Mouse (Mus musculus) c-Kit-positive CD71-positive TER-119-negative erythroid progenitor cells, embryonic 14.5 days (primary cell): Measurements from ENCODE around the gene Foxj1.
A peak's percentile ranks its signal among the peaks of the same experiment; 100 is the strongest.
"Not testable (repeated sequence)": the region's sequence is repeated elsewhere in the genome, so short reads cannot be mapped to it uniquely, and the experiment has no call there.

Experiments used
- DNase-seq: peaks from one replicate; pipeline ENCODE4 v3.0.0-alpha.2; 2013; ENCODE audit warnings: low read depth

The Foxj1 gene

GRCm38 (mm10) chr11:116335244-116336036 is at the start of gene Foxj1:
Gene Foxj1, minus strand, starts transcription at chr11:116335399.
- peak; percentile 82 for DNase-seq

DNA sequence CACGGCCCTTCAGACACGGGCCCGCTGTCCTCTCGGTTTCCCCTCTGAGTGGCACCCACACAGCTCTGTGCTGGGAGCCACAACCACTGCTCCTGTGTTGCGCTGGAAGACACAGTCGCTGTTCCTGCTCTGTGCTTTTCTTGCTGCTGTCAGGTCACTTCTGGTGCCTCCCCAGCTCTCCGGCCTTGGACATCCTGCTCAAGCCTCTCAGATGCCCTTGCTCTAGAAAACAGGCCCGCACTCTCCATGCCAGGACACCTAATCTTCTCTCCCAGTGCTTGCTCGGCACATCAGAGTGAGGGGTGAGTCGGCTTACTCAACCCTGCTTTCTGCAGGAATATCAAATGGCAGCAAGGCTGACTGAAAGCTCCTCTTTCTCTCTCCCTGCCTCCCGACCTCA is 49.0 kb upstream of the Foxj1 start:
- no peak for DNase-seq

DNA sequence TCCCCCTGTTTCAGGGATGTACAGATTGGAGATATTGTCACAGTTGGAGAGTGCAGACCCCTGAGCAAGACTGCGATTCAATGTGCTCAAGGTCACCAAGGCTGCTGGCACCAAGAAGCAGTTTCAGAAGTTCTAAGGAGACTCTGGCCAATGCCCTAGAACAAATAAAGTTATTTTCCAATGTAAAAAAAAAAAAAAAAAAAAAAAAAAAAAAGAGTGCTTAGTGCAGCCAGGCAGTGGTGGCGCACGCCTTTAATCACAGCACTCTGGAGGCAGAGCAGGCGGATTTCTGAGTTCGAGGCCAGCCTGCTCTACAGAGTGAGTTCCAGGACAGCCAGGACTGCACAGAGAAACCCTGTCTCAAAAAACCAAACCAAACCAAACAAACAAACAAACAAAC is 47.9 kb upstream of the Foxj1 start:
- not testable (repeated sequence) for DNase-seq

GRCm38 (mm10) chr11:116380767-116381166 is 45.6 kb upstream of the Foxj1 start:
- no peak for DNase-seq

- DNase-seq: no peak
Observed at GRCm38 (mm10) chr11:116379530-116379929, 44.3 kb upstream of the Foxj1 start.

- DNase-seq: no peak
Observed at GRCm38 (mm10) chr11:116376945-116377661, 41.9 kb upstream of the Foxj1 start.

DNA sequence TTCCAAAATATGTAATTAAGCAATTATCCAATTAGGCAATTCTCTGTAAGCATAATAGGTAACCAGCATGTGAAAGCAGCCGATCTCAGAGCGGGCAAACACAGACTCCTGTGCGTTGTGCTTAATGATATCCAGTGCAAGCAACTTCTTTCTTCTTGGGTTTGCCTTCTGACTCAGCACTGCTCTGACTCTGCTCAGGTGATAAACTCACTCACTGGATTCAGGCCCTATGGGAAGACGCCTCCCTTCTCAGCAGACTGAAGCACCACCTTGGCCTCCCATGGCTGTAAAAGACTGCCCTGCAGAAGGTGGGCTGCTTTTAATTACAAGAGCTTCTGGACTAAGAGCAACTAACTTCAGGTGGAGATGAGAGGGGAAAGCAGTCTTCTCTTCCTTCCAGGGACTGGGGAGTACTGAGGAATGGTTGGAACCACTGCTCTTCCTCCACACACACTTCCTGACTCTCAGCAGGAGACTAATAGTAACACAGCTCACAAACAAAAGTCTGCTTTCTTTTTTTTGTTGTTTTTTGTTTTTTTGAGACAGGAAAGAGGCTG is 36.8 kb upstream of the Foxj1 start:
- DNase-seq: no peak

- DNase-seq: no peak
Observed at GRCm38 (mm10) chr11:116369633-116370032, 34.4 kb upstream of the Foxj1 start.

DNA sequence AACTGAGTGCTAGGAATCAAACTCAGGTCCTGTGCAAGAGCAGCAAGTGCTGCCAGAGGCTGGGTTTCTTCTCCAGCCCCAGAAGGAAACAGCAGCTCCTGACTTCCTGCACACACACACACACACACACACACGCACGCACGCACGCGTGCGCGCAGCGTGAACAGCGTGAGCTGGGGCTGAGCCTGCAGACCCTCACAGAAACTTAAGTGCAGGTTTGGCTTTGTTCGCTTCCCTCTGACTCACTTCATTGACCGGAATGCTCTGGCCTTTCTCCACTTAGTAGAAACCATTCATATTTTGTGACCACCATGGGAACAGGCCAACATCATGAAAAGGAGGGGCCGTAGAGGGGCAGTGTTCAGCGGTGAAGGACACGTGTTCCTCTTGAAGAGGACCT is 33.9 kb upstream of the Foxj1 start:
- no peak for DNase-seq

DNA sequence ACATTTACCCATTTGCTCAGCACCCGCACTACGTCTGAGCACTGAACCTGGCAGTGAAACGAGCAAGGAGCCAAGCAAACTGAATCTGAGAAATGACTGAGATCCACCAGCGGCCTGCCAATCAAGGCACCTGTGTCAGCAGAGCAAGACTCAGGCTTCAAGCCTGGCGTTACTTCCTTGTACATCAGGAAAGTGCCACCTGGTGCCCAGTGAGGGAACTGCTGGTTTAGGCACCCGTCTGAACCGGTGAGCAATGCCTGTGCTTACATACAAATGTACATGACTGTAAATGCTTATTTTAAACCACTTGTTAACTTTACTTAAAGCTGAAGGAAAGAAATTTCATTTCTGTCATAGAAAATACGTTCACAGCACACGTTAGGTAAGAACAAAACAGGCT is 32.9 kb upstream of the Foxj1 start:
- DNase-seq: peak; percentile 70

GRCm38 (mm10) chr11:116366647-116367046 is 31.4 kb upstream of the Foxj1 start:
- no peak for DNase-seq

DNA sequence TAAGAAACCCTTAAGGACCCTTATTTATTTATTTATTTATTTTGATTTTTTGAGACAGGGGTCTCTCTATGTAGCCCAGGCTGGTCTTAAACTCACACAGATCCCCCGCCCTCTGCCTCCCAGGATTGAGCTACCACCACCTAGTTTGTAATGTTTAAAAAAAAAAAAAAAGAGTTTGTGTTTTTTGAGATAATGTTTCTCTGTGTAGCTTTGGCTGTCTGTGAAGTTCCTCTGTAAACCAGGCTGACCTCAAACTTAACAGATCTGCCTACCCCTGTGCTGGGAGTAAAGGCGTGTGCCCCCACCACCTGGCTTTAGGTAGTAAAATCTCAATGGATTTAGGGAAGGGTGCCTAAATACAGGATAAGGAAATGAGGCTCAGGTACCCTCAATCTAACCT is 30.9 kb upstream of the Foxj1 start:
- DNase-seq: no peak

DNA sequence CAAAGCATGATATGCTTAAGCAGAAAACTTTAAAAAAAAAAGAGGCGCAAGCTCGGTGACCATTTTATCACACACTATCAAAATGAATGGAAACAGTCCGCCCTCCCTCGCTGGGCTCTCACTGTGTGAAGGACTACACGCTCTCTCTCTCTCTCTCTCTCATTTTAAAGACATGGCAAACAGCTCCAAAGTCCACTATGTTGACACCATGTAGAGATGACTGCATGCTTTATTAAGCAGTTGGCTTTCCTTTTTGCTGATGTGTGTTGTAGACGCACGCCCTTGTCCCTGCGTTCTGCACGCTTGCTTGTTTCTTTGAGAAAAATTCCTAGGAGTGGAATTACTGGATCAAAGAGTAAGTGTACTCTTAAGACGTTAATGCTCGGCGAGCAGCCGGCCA is 30.2 kb upstream of the Foxj1 start:
- DNase-seq: no peak

DNA sequence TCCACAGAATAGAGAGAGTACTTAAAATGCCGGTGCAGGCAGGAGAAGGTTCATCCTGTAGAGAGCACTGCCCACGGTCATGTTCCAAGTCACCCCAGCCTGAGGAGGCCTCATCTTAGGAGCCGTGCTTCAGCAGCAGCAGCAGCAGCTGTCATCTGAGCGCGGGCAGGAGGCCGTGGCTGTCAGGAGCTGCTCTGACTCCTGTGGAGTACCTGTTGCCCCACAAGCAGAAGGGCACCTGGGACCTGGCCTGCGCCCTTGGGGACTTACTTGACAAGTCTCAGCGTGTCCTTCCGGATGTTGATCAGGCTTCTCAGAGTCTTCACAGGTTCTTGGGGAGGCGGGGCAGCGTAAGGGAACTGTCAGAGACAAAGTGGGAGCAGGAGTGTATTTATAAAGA is 26.8 kb upstream of the Foxj1 start:
- no peak for DNase-seq

DNA sequence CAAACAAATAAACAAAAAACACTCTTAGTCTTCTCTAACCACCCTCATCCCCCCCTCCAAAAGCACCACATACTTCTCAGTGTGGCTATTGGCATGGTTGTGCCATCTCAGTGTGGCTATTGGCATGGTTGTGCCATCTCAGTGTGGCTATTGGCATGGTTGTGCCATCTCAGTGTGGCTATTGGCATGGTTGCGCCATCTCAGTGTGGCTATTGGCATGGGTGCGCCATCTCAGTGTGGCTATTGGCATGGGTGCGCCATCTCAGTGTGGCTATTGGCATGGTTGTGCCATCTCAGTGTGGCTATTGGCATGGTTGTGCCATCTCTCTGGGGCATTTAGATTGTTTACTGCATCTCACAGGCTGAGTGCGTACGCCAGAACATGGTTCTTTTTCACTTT is 25.7 kb upstream of the Foxj1 start:
- not testable (repeated sequence) for DNase-seq

GRCm38 (mm10) chr11:116359652-116360051 is 24.5 kb upstream of the Foxj1 start:
- DNase-seq: no peak

DNA sequence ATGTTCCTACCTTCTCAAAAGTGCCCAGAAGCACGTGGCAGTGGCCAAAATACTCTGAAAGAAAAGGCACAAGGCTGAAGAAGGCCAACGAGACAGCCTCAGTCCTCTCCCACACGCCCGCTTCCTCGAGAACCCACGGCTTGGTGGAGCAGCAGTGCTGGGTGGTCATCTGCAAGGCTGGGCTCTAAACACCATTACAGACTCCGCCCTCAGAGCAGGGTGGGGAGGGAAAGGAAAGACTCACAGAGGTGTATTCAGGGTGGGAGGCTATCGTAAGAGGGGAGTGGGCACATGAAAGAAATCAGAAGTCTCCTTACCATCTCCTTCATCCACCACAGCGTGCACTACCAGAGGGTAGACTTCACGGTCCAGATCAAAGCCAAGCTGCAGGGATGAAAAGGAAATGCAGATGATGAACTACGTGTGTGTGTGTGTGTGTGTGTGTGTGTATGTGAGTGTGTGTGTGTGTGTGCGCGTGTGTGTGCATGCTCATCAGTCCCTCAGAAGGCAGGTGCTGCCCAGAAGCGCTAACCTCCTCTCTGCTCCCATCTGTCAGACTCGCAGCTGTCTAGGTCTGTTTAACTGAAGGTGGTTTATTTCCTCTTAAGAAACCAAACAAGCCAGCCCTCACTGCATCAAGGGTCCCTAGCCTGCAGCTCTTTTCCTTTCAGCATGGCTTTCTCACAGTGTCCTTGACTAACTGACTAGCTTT is 23.9 kb upstream of the Foxj1 start:
- DNase-seq: no peak

GRCm38 (mm10) chr11:116354521-116354920 is 19.3 kb upstream of the Foxj1 start:
- DNase-seq: no peak

DNA sequence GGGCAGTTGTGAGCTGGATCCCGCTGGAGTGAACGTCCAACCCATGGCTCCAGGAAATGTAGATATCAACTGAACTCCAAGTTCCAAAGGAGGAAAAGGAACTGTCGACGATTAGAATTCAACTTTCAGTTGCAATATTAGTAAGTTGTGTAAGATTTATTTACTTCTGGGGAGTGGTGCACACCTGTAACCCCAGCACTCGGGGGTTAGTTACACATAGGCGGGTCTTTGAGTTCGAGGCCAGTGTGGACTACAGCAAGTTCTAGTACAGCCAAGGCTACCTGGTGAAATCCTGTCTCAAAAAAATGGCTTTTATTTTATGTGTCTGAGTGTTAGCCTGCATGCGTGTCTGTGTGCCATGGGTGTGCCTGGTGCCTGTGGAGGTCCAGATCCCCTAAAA is 18.3 kb upstream of the Foxj1 start:
- no peak for DNase-seq

DNA sequence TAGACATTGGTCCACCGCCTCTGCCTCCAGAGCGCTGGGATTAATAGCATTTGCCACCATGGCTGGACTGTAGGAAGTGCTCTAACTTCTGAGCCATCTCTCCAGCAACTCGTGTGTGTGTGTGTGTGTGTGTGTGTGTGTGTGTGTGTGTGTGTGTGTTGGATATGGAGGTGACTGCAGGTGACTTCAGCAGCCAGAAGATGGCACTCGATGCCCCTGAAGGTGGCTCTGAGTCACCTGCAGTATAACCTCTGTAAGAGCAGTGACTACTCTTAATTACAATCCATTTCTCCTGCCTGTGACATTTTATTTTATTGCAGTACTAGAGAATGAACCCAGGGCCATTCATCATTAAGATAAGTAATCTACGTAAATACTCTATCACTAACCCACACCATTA is 16.1 kb upstream of the Foxj1 start:
- DNase-seq: no peak

DNA sequence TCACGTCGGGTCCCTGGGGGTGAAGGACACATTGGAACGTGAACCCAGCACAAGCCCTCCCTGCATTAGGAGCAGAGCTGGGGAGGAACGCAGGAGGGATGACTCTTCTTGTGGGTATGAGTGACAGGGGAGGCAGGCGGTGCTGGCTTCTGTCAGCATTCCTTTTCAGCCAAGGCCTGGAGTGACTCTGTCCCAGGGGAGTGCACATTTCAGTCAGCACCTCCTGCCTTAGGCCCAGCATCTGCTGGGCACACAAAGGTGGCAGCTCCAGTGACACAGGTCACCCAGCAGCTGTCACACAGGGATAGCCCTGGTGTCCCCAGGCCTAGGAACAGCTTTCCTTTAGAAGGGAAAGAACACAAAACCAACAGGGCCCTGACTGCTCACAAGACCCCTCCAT is 12.8 kb upstream of the Foxj1 start:
- no peak for DNase-seq

GRCm38 (mm10) chr11:116347012-116347411 is 11.8 kb upstream of the Foxj1 start:
- no peak for DNase-seq
